Mouse (Mus musculus) thymus, adult 2 months (tissue): Measurements from ENCODE around the gene Tnpo1.

Source experiments
- CTCF ChIP-seq: fragments of 200-500 bp; IDR thresholded peaks from 2 replicates; pipeline ENCODE4 v1.5.1; 2012; ENCODE audit warnings: mild to moderate bottlenecking, control low read depth, low read length, moderate library complexity, borderline replicate concordance; ENCODE audit not compliant: control insufficient read depth, poor library complexity, insufficient read depth; ENCODE audit errors: extremely low read depth
- POLR2A ChIP-seq: fragments of 200-500 bp; IDR thresholded peaks from 2 replicates; pipeline ENCODE4 v1.6.1; 2012; ENCODE audit warnings: mild to moderate bottlenecking, low read length, control low read depth, moderate library complexity; ENCODE audit not compliant: control insufficient read depth, poor library complexity, insufficient read depth; ENCODE audit errors: extremely low read depth

GRCm38 (mm10) chr13:98896434-98897126, 29.6 kb downstream of the Tnpo1 start:
- TF ChIP-seq POLR2A, result no peak
- no peak for TF ChIP-seq CTCF
